Mouse (Mus musculus) layer of hippocampus, adult 8-10 months (tissue): Measurements from ENCODE around the gene Epb41l2. TPM values are rescaled to one million over a fixed set of nuclear protein-coding genes. Genes with fewer than 3 reads are reported as not detected.

Experiments
- DNase-seq, 2 experiments: peaks; one replicate each; pipeline ENCODE4 v3.0.0; 2022; ENCODE audit warnings: low spot score in 2 of 2
- total RNA-seq, 4 experiments: library from RNA; stranded (reverse); gene quantifications; 2 replicates each; pipeline ENCODE4 v1.2.4; 2022

Gene Epb41l2
- total RNA-seq, 4 experiments from 2014 or later, result 75.9 to 120 (median 95.5) TPM

DNA sequence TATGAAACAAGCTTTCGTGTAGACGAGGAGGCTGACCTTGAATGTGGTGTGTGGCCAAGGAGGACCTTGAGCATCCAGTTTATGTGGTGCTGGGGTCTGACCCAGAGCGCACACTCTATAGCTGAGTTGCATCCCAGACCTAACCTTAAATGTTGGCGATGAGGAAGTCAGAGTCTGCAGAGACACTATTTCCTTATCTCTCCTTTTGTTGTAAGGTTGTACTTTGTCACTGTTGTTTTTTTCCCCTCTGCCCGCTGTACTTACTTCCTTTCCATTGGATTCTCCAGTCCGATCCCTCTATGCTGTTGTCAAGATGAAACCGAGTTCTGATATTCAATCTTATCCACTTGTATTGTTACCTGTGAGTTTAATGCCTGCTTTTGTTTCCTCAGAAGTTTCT lies 5.6 kb downstream of the Epb41l2 start:
- no peak for DNase-seq

DNA sequence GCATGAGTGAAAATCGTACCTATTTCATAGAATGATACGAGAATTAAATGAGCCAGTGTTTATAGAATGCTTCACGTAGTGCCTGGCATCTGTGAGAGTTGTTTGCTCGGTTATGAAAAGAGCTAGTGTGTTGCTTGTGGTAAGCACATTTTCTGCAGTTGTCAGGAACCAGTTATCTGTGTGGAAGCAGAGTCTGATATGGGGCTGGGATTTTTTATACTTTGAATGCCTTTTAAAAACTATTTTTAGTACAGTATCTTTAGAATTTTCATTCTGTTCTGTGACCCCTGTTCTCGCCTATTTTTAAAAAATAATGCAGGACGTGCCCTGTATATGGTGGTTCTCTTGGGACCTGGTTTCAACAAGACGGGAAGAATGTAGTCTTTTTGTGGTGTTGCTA lies 6.1 kb downstream of the Epb41l2 start:
- no peak for DNase-seq

DNA sequence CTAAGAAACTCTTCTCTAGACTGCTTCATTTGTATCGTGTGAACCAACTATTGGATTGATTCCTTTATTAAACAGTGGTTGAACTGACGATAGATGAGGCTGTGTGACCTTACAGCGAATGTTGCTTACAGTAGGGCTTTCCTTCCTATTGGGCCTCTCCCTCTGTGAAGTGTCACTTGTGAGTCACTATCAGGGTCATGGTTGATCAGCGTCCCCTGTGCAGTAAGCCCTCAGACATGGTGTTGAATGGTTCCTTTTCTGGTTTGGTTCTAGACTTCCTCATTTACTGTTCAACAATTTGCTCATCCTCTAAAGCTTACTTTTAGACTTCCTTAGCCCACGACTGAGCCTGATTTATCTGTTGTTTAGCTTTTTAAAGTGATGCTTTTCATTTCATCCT lies 7.1 kb downstream of the Epb41l2 start:
- DNase-seq, result no peak

DNA sequence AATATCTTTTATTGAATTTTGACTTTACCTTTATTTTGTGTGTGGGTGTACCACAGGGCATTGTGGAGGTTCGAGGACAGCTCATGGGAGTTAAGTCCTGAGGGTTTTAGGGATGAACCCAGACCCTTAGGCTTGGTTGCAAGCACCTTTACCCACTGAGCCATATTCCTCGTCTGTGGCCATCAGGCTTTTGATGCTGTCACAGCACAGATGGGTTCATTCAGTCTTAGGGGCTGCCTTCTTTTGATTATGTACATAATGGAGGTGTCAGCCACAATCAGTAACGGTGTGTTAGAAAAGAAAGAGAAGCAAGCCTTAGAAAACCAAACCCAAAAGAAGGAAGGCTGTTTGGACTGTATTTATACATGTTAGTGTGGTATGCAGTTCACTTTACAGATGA lies 9.3 kb downstream of the Epb41l2 start:
- DNase-seq, result no peak

DNA sequence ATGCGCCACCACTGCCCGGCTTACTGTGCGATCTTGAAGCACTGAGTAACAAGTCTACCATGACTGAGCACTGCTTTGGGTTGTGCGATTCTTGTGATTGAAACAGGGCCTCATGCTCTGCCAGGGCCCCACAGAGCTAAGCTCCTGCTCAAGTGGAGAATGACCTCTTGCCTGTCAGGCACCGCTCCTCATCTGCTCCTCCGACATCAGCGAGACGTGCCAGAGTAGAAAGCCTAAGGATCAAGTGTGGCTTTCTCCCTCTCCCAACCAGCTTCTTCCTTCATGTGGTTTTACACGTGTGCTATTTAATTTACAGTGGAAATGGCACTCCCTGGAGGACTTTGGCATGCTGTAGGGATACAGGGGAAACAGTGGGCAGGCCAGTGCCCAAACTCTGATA lies 10.1 kb downstream of the Epb41l2 start:
- DNase-seq, result no peak

DNA sequence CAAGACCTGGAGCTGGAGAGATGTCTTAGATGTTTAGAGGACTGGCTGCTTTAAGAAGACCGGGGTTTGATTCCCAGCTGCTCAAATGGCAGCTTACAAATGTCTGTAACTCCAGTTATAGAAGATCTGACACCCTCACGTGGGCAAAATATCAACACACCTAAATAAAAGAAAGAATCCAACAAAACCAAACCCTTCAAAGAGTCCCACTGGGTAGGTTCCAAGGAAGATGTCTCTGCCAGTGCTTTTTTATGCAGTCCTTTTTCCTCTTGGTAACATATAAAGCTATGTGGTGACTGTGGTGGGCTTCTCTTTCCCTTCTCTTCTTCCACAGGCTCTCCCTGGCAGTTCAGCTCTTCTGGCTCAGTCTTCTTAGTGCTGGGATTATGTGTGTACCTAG lies 11.7 kb downstream of the Epb41l2 start:
- DNase-seq, result no peak

DNA sequence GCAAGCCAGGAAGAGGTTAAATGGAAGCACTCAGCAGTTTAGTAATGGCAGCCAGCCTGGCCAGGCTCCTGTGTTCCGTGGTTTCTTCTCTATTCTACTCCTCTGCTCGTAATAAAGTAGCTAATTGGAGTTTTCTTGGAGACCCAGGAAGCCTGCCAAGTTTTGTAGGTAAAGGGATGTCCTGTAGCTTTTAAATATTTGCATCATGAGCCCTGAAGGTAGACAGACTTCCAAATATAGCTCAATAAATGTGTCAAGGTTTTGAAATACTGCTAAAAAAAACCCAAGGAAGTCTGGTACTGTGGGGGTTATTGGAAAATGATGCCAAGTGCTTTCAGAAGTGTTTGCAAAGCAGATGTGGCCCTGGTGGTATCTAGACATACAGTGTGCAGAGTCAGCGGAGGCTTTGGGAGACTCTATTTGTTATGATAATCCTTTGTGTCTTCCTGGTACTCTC lies 12.3 kb downstream of the Epb41l2 start:
- DNase-seq, result no peak

DNA sequence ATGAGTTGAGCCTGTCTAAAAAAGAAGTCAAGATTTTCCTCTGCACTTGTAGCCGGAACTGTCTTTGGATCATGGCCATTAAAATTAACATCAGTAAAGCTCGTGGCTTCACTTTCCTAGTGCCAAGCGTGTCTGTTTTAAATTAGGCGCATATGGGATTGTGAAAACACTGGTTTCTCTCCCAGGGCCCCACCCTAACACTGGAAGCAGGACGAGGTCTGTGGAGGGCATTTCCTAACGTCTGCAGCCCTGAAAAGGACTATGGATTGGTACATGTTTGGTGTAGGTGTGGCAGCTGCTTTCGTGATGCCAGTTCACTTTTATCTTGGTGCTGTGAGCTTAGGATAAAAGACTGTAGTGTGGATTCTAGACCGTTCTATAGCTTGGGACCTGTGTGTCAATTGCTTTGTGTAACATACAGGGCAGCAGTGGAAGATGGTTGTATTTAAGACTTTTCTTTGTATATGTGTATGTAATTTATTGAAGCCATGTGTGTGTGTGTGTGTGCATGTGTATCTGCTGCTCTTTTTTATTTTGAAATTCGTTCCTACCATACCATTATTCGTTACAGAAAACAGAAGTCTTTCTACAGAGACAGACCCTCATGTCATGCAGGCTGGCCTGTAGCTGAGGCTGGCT lies 13.0 kb downstream of the Epb41l2 start:
- DNase-seq, result no peak

DNA sequence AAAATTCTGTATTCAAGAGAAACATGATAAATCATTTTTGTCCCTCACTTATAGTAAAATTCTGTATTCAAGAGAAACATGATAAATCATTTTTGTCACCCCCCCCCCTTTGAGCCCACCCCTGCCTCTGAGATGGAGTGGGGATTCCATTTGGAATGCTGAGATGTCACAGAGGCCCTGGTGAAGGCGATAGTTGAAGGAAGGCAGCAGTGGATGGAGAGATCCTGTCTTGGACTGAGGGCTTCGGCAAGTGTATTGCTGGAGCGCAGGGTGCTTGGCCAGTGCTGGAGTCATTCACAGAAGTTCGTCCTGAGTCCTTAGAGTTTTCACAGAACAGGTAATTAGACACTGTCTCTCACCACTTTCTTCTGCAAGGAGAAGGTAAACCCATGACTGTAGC lies 15.4 kb downstream of the Epb41l2 start:
- no peak for DNase-seq

DNA sequence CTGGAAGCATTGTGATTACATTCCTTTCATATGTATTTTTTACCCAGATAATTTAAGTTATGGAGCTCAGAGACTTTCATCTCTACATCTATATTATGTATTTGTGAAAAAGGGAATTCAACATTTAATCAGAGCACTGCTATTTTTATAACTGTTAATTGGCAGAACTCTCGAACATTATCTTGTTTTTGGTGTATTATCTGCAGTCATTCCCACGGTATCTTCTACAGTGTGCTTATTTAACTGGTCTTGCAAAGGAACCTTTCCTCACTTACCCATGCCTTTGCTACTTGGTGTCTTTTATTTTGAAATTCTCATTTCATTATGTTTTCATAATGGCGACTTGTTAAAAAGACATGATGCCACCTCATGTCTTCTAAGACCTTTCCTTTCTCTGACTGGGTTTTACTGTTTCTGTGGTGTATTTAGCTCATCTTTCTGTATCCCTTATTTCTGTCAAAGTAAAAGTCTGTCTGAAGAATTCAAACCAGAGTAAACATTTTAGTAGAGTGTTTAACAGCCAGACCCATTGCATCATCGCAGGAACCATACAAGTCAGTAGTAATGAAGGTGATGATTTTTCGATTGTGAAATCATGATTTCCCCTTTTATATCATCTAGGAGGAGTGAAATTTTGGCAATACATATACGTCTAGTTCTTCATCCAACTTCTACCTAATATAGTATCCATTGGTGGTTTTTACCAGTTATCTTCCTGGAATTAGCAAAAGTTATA lies 21.3 kb downstream of the Epb41l2 start:
- no peak for DNase-seq

DNA sequence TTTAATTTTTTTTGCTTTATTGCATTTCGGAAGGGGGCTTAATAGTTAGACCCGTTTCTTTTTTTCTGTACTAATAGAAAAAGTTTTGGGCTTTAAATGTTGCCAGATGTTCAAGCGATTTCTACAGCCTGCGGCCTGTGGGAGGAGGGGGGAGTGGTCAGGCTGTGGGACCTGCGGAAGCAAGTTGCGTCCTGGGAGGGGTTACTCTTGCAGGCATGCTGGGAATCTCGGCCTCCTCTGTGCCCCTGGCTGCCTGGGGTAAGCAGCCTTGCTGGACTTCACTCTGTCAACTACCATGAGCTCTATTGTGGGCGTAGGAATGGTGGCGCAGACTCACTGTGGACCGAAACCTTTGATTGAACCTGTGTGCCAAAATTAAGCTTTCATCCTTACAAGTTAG lies 22.4 kb downstream of the Epb41l2 start:
- DNase-seq, result no peak

DNA sequence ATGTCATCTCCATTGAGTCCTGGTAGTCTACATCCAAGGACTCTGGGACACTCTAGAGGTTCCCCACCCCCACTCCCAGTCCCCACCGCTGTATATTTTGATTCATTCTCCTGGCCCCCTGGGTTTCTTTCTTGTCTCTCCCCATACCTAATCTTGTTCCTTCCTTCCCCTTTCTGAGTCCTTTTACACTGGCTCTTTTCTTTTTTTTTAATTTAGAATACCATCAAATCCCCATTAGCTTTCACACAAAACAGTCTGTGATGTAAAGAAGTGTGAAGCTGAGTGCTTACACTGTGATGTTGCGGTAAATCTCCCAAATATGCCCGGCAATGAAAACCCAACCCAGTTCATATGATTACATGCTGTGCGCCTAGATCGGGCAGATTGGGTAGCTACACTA lies 23.6 kb downstream of the Epb41l2 start:
- no peak for DNase-seq

DNA sequence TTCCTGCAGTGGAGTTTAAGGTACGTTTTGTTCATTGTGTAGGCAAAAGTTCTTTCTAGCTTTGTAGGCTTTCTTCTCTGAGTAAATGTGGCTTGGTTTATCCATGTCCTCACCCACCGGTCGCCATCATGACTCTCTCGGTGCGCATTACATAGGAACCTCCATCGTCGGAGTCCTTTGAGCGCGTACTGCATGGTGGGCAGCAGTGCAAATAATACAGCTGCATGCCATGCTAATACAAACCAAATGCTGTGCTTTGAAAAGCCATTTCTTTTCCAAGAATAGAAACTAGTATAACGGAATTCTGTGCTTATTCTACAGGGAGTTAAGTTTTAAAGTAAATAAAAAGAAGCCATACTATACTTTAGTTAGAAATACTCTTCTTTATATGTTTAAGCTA lies 24.8 kb downstream of the Epb41l2 start:
- DNase-seq, result no peak

DNA sequence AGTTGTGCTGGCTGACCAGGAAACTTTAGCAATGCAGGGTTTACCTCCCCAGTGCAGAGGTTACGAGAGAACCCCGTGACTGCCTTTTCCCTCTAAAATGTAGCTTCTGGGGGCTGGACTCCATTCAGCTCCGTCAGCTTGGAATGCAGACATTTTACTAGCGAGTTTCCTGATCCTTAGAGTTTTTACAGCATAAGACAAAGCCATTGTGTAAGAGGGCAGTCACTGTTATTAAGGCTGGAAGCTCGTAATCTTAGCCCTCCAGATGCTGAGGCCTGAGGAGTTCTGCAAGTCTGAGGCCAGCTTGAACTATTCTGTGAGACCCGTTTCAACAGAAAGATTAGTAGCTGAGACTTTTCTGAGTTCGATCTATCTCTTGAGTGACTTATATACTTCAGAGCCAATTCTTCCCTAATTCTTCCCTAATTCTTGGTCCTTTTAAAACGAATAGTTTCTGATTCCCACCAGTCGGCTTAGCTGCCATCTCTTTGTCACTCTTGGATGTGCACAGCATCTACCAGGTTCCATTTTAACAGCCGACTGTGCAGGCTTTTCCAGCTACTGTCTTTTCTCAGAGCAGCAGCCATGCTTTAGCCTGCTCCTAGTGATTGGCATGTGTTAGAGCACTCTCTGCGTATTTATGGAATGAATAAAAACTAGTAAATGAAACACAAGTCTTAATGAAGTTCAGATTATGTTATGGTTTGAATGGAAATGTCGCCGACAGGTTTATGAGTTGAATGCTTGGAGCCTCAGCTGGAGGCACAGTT lies 26.4 kb downstream of the Epb41l2 start:
- DNase-seq, result no peak

DNA sequence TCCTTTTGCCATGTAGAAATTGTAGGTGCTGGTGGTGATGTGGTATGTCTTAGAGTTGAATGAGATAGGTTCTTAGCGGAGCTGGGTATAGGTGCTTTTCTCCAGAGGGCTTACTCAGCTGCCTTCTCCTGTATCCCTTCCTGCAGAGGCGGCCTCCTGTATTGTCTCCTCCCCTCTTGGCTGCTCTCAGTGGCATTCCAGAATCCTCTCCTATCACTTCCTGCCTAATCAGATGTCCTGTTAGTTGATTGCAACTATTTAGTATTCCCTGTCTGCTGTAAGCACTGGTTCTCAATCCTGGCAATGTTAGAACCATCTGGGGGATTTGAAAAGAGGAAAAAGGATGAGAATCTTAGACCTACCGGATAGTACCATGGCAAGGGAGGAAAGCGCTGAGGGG lies 27.3 kb downstream of the Epb41l2 start:
- DNase-seq, result no peak

DNA sequence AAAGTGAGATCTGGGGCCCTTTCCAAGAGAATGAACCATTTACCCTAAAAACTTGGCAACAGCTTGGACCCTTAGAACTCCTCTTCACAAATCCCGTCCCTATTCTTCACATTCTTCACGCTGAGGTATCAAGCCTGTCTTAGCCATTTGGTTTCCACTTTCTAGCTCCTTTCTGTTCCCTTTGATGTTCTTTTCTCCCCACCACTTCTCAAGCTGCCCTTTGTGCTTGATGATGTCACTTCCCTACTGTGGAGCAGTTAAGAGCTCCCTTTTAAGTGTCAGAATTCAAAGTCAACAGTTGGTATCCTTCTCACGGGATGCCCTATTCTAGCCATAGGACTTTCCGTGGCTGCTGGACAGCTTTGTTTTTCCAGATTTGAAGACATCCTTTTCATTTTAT lies 27.7 kb downstream of the Epb41l2 start:
- DNase-seq, result no peak

DNA sequence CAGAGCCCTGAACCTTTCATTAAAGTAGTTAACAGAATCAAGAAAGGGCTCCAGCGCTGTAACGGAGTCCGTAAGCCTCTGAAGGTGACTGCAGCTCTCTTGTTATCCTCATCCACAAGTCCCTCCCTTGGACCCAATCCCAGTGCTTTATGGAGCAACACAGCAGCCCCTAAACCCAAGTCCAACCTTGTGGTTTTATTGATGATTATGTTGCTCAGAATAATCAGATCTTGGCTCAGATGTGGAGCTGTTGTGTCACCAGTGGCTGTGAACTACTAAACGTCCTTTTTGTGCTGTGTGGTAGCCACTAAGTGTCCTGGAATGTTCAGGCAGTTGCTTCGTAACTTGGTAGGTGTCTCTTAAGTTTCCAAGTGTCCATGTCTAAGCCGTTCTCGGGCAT lies 33.2 kb downstream of the Epb41l2 start:
- DNase-seq, result no peak

DNA sequence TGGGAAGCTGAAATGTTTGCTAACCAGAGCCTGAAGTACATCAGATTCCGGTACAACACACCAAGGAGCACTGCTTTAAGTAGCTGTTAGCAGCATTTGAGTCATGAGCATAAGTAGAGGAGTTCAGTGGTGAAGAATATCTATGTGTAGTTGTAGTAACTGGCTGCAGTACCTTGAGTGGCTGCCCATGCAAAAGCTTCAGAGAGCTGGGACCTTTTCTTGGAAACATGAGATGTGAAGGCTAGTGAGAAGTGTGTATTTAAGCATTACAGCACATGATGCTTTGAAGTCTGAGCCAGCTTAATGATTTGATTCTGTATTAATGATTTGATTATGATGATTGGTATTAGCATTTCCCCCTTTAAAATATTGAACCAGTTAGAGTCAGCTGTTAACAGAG lies 34.1 kb downstream of the Epb41l2 start:
- no peak for DNase-seq

DNA sequence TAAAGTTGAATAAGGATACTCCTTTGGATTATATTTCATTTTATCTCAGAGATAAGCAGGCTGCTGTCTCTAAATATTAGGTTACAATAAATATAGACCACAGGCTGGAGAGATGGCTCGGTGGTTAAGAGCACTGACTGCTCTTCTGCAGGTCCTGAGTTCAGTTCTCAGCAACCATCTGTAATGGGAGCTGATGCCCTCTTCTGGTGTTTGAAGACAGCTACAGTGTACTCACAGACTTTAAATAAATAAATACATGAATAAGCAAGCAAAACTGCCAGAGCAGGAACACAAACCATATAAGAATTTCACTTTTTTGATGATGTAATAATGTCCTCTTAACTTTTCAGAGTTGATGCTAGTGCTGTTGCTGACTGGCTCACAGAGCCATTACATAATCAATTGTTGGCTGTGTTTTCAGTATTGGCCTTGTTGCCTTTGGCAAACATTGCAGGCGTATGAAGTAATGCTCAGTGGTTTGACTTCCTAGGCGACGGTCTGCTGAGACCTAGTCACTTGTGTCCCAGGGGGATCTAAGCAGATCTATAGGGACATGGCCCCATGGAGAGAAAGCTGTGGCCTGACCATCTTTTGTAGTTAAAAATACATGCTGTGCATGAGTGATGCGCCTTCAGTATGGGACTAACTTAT lies 35.8 kb downstream of the Epb41l2 start:
- no peak for DNase-seq

DNA sequence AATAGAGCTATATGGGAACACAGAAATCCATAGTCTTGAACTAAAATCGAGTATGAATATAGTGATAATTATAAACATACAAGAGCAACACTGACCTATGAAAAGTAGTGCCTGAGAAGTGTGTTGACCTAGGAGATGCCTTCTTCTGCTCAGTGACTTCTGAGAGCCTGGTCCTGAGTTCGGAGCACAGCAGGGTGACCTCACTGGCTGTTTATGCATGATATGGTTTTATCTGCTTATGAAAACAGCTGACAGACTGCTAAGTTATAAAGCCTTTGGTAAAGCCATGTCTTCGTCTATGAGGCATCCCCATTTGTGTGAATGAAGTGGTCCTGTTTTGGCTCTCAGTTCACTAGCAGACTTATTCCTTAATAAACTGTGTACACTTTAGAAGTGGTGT lies 37.3 kb downstream of the Epb41l2 start:
- DNase-seq, result no peak

DNA sequence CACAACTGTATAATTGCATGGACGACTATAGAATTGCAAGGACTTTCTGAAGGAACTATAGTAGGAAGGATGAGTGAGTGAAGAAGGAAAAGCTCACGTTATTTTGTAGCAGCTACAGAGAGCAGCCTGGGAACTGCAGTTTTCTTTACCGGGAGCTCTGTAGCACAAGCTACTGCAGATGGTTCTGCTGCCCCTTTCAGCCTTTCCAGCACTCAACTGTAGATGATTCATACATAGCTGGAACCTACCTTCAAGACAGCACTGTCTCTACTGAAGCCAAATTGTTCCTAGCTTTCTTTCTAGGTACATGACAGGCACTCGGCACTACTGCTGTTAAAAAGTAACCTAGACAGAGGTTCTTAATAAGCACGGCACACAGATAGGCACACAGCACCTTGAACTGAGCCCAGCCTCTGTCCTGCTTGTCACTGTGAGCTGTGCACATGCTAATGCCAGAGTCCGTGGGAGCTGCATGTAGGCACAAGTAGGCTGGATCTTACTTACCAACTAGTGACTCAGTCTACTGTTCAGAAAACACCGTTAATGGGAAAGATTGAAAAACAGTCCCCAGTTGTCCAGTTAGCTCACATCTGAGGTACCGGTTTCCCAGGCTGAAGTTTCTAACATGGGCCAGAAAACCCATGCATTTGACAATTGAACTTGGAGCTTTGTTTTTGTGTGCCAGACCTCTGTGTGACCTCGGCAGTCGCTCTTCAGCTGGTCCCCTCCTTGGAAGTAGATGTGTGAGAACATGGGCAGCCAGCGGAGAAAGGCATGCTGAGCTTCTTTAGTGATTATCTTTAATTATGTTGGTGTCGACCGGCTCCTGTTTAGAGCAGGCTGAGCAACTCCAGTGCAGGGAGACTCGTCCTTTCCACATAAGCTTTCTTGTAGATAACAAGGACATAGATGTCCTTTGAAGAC lies 38.4 kb downstream of the Epb41l2 start:
- no peak for DNase-seq
